Comparison of ENCODE assay signal across 8 mouse cellular contexts in the genomic region with DNA sequence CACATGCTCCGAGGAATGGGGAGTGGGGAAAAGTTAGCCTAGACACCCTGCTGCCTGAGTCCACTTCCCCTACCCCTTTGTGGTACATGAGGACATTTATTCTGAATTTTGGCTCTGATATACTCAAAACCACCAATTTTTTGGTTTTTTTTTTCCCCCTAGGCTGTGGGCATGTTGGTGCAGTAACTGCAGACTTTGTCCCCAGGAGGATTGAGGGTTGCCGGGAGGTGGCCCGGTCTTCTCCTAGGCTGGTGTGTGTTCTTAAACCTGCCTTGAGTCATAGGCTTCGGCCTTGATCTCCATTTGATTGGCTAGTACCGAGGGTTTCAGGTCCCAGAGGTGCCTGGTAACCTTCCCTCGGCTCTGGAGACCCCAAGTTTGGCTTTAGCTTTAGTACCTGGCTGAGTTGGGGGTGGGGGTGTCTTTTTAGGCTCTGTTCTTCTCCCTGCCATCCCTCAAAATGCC. TPM values are rescaled to one million over a fixed set of nuclear protein-coding genes. Genes with fewer than 3 reads are reported as not detected.
A peak's percentile ranks its signal among the peaks of the same experiment; 100 is the strongest.
DNase-seq lines count a peak whose midpoint lies in the region; ATAC-seq and TF ChIP-seq lines count a peak whose summit lies in the region.

No protein-coding gene starts in this region.

- no peak for DNase-seq in heart, embryonic 10.5 days (ENCODE audit: low spot score)
- no peak for DNase-seq in heart, adult 18-20 months
- no peak for DNase-seq in natural killer cell, adult 2 months (ENCODE audit: low spot score in 2 of 2)
- no peak for DNase-seq in right cerebral cortex, adult 2 months (ENCODE audit: low spot score in 2 of 2)
- DNase-seq in spleen, adult 18-20 months, result no peak

- H3K36me3 ChIP-seq in heart, embryonic 10.5 days, result no peaks in the 10 kb centered on the region
- H3K36me3 ChIP-seq in ES-Bruce4 (ENCODE audit: control insufficient read depth, insufficient read depth, low read length, poor library complexity, severe bottlenecking), result no peaks in the 10 kb centered on the region
- H3K36me3 ChIP-seq in hindbrain, embryonic 12.5 days, result no peaks in the 10 kb centered on the region
- H3K36me3 ChIP-seq in liver, embryonic 15.5 days (replicated peaks), result no peaks in the 10 kb centered on the region

- H3K9me3 ChIP-seq in heart, embryonic 10.5 days, result no peaks in the 10 kb centered on the region
- no peaks in the 10 kb centered on the region for H3K9me3 ChIP-seq in ES-Bruce4 (replicated peaks; ENCODE audit: control insufficient read depth, insufficient read depth, low read length, poor library complexity, severe bottlenecking)
- H3K9me3 ChIP-seq in hindbrain, embryonic 12.5 days (replicated peaks), result no peaks in the 10 kb centered on the region
- no peaks in the 10 kb centered on the region for H3K9me3 ChIP-seq in liver, embryonic 15.5 days (replicated peaks)

- peak overlapping the region; percentile 80 for H3K4me3 ChIP-seq in heart, embryonic 10.5 days
- H3K4me3 ChIP-seq in ES-Bruce4 (ENCODE audit: low read depth, low read length), result peak overlapping the region; percentile 80
- peak overlapping the region; percentile 93 for H3K4me3 ChIP-seq in hindbrain, embryonic 12.5 days
- peak overlapping the region; percentile 94 for H3K4me3 ChIP-seq in liver, embryonic 15.5 days (replicated peaks)

- peaks cover 56% of the 10 kb centered on the region for H3K4me1 ChIP-seq in heart, embryonic 10.5 days
- H3K4me1 ChIP-seq in ES-Bruce4 (ENCODE audit: control insufficient read depth, insufficient read depth, low read length), result peaks cover 22% of the 10 kb centered on the region
- peaks cover 50% of the 10 kb centered on the region for H3K4me1 ChIP-seq in hindbrain, embryonic 12.5 days
- peaks cover 84% of the 10 kb centered on the region for H3K4me1 ChIP-seq in liver, embryonic 15.5 days (replicated peaks)

- TF ChIP-seq EP300 in ES-Bruce4 (IDR thresholded peaks at IDR 0.05; ENCODE audit: insufficient read depth, low read depth, low read length), result no peak

- TF ChIP-seq CTCF in ES-Bruce4 (IDR thresholded peaks at IDR 0.05; ENCODE audit: low read depth, low read length), result no peak

- no peak for ATAC-seq in hindbrain, embryonic 12.5 days (ENCODE audit: low FRiP score)
- no peak for ATAC-seq in liver, embryonic 15.5 days (ENCODE audit: insufficient read depth)

- H3K27me3 ChIP-seq in heart, embryonic 10.5 days (ENCODE audit: insufficient read depth, poor library complexity, severe bottlenecking), result no peaks in the 10 kb centered on the region
- no peaks in the 10 kb centered on the region for H3K27me3 ChIP-seq in ES-Bruce4 (ENCODE audit: control insufficient read depth, insufficient read depth, low read length, poor library complexity, severe bottlenecking)
- no peaks in the 10 kb centered on the region for H3K27me3 ChIP-seq in hindbrain, embryonic 12.5 days
- no peaks in the 10 kb centered on the region for H3K27me3 ChIP-seq in liver, embryonic 15.5 days

- no peak for TF ChIP-seq POLR2A in ES-Bruce4 (IDR thresholded peaks at IDR 0.05; ENCODE audit: insufficient read depth, low read length)

- peak overlapping the region; percentile 83 for H3K27ac ChIP-seq in heart, embryonic 10.5 days
- H3K27ac ChIP-seq in ES-Bruce4 (ENCODE audit: insufficient read depth, low read length), result no peak overlapping the region
- peak overlapping the region; percentile 90 for H3K27ac ChIP-seq in hindbrain, embryonic 12.5 days
- peak overlapping the region; percentile 87 for H3K27ac ChIP-seq in liver, embryonic 15.5 days (replicated peaks)

- H3K4me2 ChIP-seq in hindbrain, embryonic 12.5 days (replicated peaks), result peak overlapping the region; percentile 86
- H3K4me2 ChIP-seq in liver, embryonic 15.5 days, result peak overlapping the region; percentile 85

- H3K9ac ChIP-seq in ES-Bruce4 (ENCODE audit: low read depth, poor library complexity, severe bottlenecking), result peak overlapping the region; percentile 97
- peak overlapping the region; percentile 99 for H3K9ac ChIP-seq in hindbrain, embryonic 12.5 days
- H3K9ac ChIP-seq in liver, embryonic 15.5 days, result peak overlapping the region; percentile 95

- 60% methylated on average over 6 of the region's 6 CpGs for WGBS in heart, embryonic 10.5 days
- 44% methylated on average over 6 of the region's 6 CpGs for WGBS in hindbrain, embryonic 12.5 days
- WGBS in liver, embryonic 15.5 days (ENCODE audit: insufficient replicate concordance), result 18% methylated on average over 6 of the region's 6 CpGs

RNA-seq across cellular contexts. Expression of a gene that starts 1.7 kb away (rescaled TPM):
- polyA plus RNA-seq in heart, embryonic 10.5 days (2016; fragmentation: Nextera tagmentation; extraction: Ambion mirVana), result 6.4 and 8.3 TPM in 2 replicates
- 10 to 100 TPM; 17.6 to 22.3 TPM for total RNA-seq in heart, adult 18-20 months (2021)
- 64.9 and 67.9 TPM in 2 replicates for polyA plus RNA-seq in ES-Bruce4 (2011; ENCODE audit: insufficient read depth, insufficient read length, low read depth, missing spikeins)
- 64.6 and 67.0 TPM in 2 replicates for polyA plus RNA-seq in hindbrain, embryonic 12.5 days (2016; fragmentation: Nextera tagmentation; extraction: Ambion mirVana)
- 11.5 and 15.7 TPM in 2 replicates for polyA plus RNA-seq in liver, embryonic 15.5 days (2015; fragmentation: Nextera tagmentation; extraction: Ambion mirVana)
